Mouse (Mus musculus): Measurements from ENCODE around the gene Atrn. TPM values are rescaled to one million over a fixed set of nuclear protein-coding genes. Genes with fewer than 3 reads are reported as not detected.

Gene Atrn
- total and polyA plus RNA-seq, 3 experiments = 4.0 to 5.8 (median 4.5) TPM

DNA sequence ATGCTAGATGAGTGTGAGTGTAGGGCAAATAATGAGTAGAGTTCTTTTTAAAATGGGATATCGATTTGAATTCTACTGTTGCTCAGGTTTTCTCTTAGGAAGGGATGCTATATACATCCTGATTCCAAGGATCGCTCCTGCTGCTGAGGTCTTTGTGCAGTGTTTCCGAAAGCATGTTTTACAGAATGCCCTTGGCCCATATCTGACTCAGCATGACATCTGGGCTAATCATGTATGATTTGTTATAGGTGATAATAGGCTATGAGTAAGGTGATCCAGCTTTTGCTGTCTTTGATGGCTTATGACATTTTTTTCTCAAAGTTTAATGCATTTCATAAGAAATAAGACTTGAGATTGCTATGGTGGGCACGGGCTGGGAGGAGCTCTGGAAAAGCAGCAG lies 66.1 kb downstream of the Atrn start:
- DNase-seq (ENCODE audit: extremely low read depth) = no peak
- Histone ChIP-seq H3K27me3 (replicated peaks) (no peaks in the 10 kb centered on the region), H3K4me3 (replicated peaks in 1 of 3; ENCODE audit: low read depth in 2 of 3, low read length in 2 of 3, poor library complexity in 1 of 3) (no peak overlapping the region), H3K36me3 (replicated peaks in 1 of 2; ENCODE audit: control insufficient read depth in 1 of 2, insufficient read depth in 1 of 2, low read length in 1 of 2) (peaks cover 0 to 40% of the 10 kb centered on the region in 2 experiments), H3K9me3 (replicated peaks; ENCODE audit: low read length) (no peaks in the 10 kb centered on the region), H3K4me1 (ENCODE audit: control insufficient read depth in 1 of 2, insufficient read depth in 2 of 2) (peaks cover 0 to 4% of the 10 kb centered on the region in 2 experiments; a peak in 1 of 4 replicates), H3K27ac (ENCODE audit: insufficient read depth, low read depth) (no peak overlapping the region), H3K9ac (ENCODE audit: insufficient read depth, low read depth) (no peak overlapping the region), H3K79me2 (replicated peaks; ENCODE audit: control insufficient read depth, extremely low read depth, insufficient read depth, poor library complexity, severe bottlenecking) (no peaks in the 10 kb centered on the region), H3K4me2 (ENCODE audit: insufficient read depth, low read depth, poor library complexity, severe bottlenecking) (no peak overlapping the region)
- TF ChIP-seq USF2 (conservative IDR thresholded peaks at IDR 0.05; ENCODE audit: low read depth, low read length) (no peak), UBTF (IDR thresholded peaks at IDR 0.05; ENCODE audit: low read depth, low read length) (no peak), SMC3 (IDR thresholded peaks at IDR 0.05; ENCODE audit: low read depth, low read length) (no peak), PAX5 (IDR thresholded peaks at IDR 0.05; ENCODE audit: low read length) (no peak), RCOR1 (conservative IDR thresholded peaks at IDR 0.05; ENCODE audit: low read depth, low read length) (no peak), POLR2AphosphoS2 (IDR thresholded peaks at IDR 0.05; ENCODE audit: low read depth, low read length) (no peak), SIN3A (IDR thresholded peaks at IDR 0.05; ENCODE audit: low read length) (no peak), MEF2A (IDR thresholded peaks at IDR 0.05; ENCODE audit: borderline replicate concordance, low read depth, low read length) (no peak), IRF4 (IDR thresholded peaks at IDR 0.05; ENCODE audit: low read depth, low read length) (no peak), NELFE (IDR thresholded peaks at IDR 0.05; ENCODE audit: low read depth, low read length) (no peak)
- dilution Hi-C loops (cut with MboI; ENCODE audit: extremely low pct_ligation_motif_present, extremely low pct_unique_long_range_greater_than_20kb, low sequenced_read_pairs) (no loop called here), in situ Hi-C loops (cut with MboI; ENCODE audit: low pct_ligation_motif_present, low pct_unique_long_range_greater_than_20kb, low sequenced_read_pairs) (no loop called here)

- DNase-seq (ENCODE audit: extremely low read depth) = no peak
- dilution Hi-C loops (cut with MboI; ENCODE audit: extremely low pct_ligation_motif_present, extremely low pct_unique_long_range_greater_than_20kb, low sequenced_read_pairs) = no loop called here
- no peak overlapping the region for H3K27ac ChIP-seq (ENCODE audit: insufficient read depth, low read depth)
Observed at GRCm38 (mm10) chr2:130974928-130975327, 68.6 kb downstream of the Atrn start.

DNA sequence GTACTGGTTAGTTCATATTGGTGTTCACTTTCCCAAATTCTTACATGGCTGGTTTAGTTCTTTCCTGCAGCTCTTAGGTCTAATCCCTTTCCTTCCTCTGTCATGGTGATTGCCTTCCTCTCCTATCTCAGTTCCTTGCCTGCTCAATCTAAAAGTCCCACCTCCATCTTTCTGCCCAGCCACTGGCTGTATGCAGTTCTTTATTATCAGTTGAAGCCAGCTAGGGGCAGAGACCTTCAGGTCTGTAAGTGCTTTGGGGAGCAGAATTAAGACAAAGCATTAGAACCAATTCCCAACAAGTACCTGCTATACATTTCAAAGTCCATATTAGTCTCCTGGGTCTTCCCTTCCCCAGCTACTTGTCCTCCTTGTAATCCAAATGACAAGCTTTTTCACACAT lies 71.3 kb downstream of the Atrn start:
- dilution Hi-C loops (cut with MboI; ENCODE audit: extremely low pct_ligation_motif_present, extremely low pct_unique_long_range_greater_than_20kb, low sequenced_read_pairs) (no loop called here), in situ Hi-C loops (cut with MboI; ENCODE audit: low pct_ligation_motif_present, low pct_unique_long_range_greater_than_20kb, low sequenced_read_pairs) (no loop called here)
- H3K27me3 ChIP-seq (replicated peaks) = no peaks in the 10 kb centered on the region
- H3K9ac ChIP-seq (ENCODE audit: insufficient read depth, low read depth) = no peak overlapping the region
- peaks cover 3 to 50% of the 10 kb centered on the region in 2 experiments for H3K36me3 ChIP-seq (replicated peaks in 1 of 2; ENCODE audit: control insufficient read depth in 1 of 2, insufficient read depth in 1 of 2, low read length in 1 of 2)
- no peak for DNase-seq (ENCODE audit: extremely low read depth)
- no peak overlapping the region for H3K4me3 ChIP-seq (replicated peaks in 1 of 3; ENCODE audit: low read depth in 2 of 3, low read length in 2 of 3, poor library complexity in 1 of 3)
- no peaks in the 10 kb centered on the region for H3K79me2 ChIP-seq (replicated peaks; ENCODE audit: control insufficient read depth, extremely low read depth, insufficient read depth, poor library complexity, severe bottlenecking)
- no peak overlapping the region for H3K4me2 ChIP-seq (ENCODE audit: insufficient read depth, low read depth, poor library complexity, severe bottlenecking)
- TF ChIP-seq IRF4 (IDR thresholded peaks at IDR 0.05; ENCODE audit: low read depth, low read length) = no peak
- no peak for TF ChIP-seq RAD21 (IDR thresholded peaks at IDR 0.05; ENCODE audit: low read depth, low read length)
- no peak for TF ChIP-seq CHD1 (IDR thresholded peaks at IDR 0.05; ENCODE audit: low read depth, low read length)
- no peak for TF ChIP-seq E2F4 (IDR thresholded peaks at IDR 0.05; ENCODE audit: insufficient replicate concordance, low read depth, low read length)
- no peak for TF ChIP-seq MYC (IDR thresholded peaks at IDR 0.05; ENCODE audit: low read depth, low read length)
- no peak for TF ChIP-seq NRF1 (IDR thresholded peaks at IDR 0.05; ENCODE audit: low read depth, low read length)
- TF ChIP-seq USF1 (IDR thresholded peaks at IDR 0.05; ENCODE audit: low read depth, low read length) = no peak
- no peak for TF ChIP-seq UBTF (IDR thresholded peaks at IDR 0.05; ENCODE audit: low read depth, low read length)
- no peak for TF ChIP-seq ELF1 (IDR thresholded peaks at IDR 0.05; ENCODE audit: low read depth, low read length)
- no peak for TF ChIP-seq MXI1 (IDR thresholded peaks at IDR 0.05; ENCODE audit: low read depth, low read length)
- TF ChIP-seq POLR2A (IDR thresholded peaks at IDR 0.05; ENCODE audit: low read depth, low read length) = no peak
- no peak for TF ChIP-seq CTCF (conservative IDR thresholded peaks at IDR 0.05 in 1 of 2, IDR thresholded peaks at IDR 0.05 in 1 of 2; ENCODE audit: low read depth in 2 of 2, low read length in 2 of 2)
- TF ChIP-seq MAFK (IDR thresholded peaks at IDR 0.05; ENCODE audit: insufficient replicate concordance, low read length) = no peak
- no peak for TF ChIP-seq MAX (IDR thresholded peaks at IDR 0.05; ENCODE audit: low read length)
- TF ChIP-seq BHLHE40 (IDR thresholded peaks at IDR 0.05; ENCODE audit: low read depth, low read length) = no peak
- no peak for TF ChIP-seq RCOR1 (conservative IDR thresholded peaks at IDR 0.05; ENCODE audit: low read depth, low read length)
- TF ChIP-seq EP300 (IDR thresholded peaks at IDR 0.05; ENCODE audit: low read length) = no peak
- no peaks in the 10 kb centered on the region for H3K9me3 ChIP-seq (replicated peaks; ENCODE audit: low read length)
- no peak overlapping the region for H3K27ac ChIP-seq (ENCODE audit: insufficient read depth, low read depth)
- no peaks in the 10 kb centered on the region for H3K4me1 ChIP-seq (ENCODE audit: control insufficient read depth in 1 of 2, insufficient read depth in 2 of 2)

More at GRCm38 (mm10) chr2:130974928-130975327, 68.6 kb downstream of the Atrn start:
- Histone ChIP-seq H3K4me1 (ENCODE audit: control insufficient read depth in 1 of 2, insufficient read depth in 2 of 2) (no peaks in the 10 kb centered on the region), H3K79me2 (replicated peaks; ENCODE audit: control insufficient read depth, extremely low read depth, insufficient read depth, poor library complexity, severe bottlenecking) (no peaks in the 10 kb centered on the region), H3K9ac (ENCODE audit: insufficient read depth, low read depth) (no peak overlapping the region), H3K4me3 (replicated peaks in 1 of 3; ENCODE audit: low read depth in 2 of 3, low read length in 2 of 3, poor library complexity in 1 of 3) (no peak overlapping the region), H3K9me3 (replicated peaks; ENCODE audit: low read length) (no peaks in the 10 kb centered on the region), H3K36me3 (replicated peaks in 1 of 2; ENCODE audit: control insufficient read depth in 1 of 2, insufficient read depth in 1 of 2, low read length in 1 of 2) (peaks cover 0 to 49% of the 10 kb centered on the region in 2 experiments), H3K4me2 (ENCODE audit: insufficient read depth, low read depth, poor library complexity, severe bottlenecking) (no peak overlapping the region), H3K27me3 (replicated peaks) (no peaks in the 10 kb centered on the region)
- in situ Hi-C loops (cut with MboI; ENCODE audit: low pct_ligation_motif_present, low pct_unique_long_range_greater_than_20kb, low sequenced_read_pairs) = no loop called here
- no peak for TF ChIP-seq MYC (IDR thresholded peaks at IDR 0.05; ENCODE audit: low read depth, low read length)
- no peak for TF ChIP-seq GABPA (IDR thresholded peaks at IDR 0.05; ENCODE audit: insufficient replicate concordance, low read depth, low read length)
- no peak for TF ChIP-seq JUN (IDR thresholded peaks at IDR 0.05; ENCODE audit: insufficient read depth, low read depth, low read length)
- TF ChIP-seq ELF1 (IDR thresholded peaks at IDR 0.05; ENCODE audit: low read depth, low read length) = no peak
- no peak for TF ChIP-seq BHLHE40 (IDR thresholded peaks at IDR 0.05; ENCODE audit: low read depth, low read length)
- no peak for TF ChIP-seq NELFE (IDR thresholded peaks at IDR 0.05; ENCODE audit: low read depth, low read length)
- TF ChIP-seq MXI1 (IDR thresholded peaks at IDR 0.05; ENCODE audit: low read depth, low read length) = no peak
- TF ChIP-seq RCOR1 (conservative IDR thresholded peaks at IDR 0.05; ENCODE audit: low read depth, low read length) = no peak
- no peak for TF ChIP-seq CHD2 (IDR thresholded peaks at IDR 0.05; ENCODE audit: low read length)
- TF ChIP-seq NRF1 (IDR thresholded peaks at IDR 0.05; ENCODE audit: low read depth, low read length) = no peak
- TF ChIP-seq HCFC1 (IDR thresholded peaks at IDR 0.05; ENCODE audit: low read depth, low read length) = no peak

Data from CH12.LX (cell line).